ENCODE assay signal across 22 mouse cellular contexts in the genomic region with DNA sequence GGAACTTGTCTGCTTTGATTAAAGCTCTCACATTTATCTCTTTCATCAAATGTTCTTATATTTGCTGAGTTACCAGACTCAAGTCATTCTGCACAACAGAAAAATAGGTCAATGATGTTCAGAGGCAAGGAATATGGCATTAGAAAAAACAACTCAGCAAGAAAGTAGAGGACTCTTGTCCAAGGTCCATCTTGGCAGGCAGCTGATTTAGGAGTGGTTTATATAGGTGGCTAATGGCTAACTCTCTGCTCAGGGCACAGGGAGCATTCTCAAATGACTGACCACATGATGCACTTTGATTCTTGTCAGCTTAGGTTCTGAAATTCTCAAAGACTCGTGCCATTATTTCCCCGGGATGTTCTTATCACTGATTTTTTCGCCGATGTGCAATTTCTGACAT.
"Had no signal": no experiment of that assay in that cellular context is flagged by ENCODE, and none has a peak within 500 bp of the region (broad histone marks: within the 10 kb centered on the region; RNA-seq: fewer than 3 reads in every experiment).

No protein-coding gene starts in this region.

- H3K9me3 ChIP-seq: limb, embryonic 10.5 days; limb, embryonic 13.5 days; liver, embryonic 12.5 days; liver, embryonic 15.5 days; lung, embryonic 15.5 days; stomach, embryonic 15.5 days had no signal

- H3K36me3 ChIP-seq: limb, embryonic 10.5 days; limb, embryonic 13.5 days; liver, embryonic 12.5 days; liver, embryonic 15.5 days; lung, embryonic 15.5 days; midbrain, embryonic 12.5 days; midbrain, embryonic 15.5 days; neural tube, embryonic 13.5 days; stomach, embryonic 15.5 days had no signal

- H3K27me3 ChIP-seq: limb, embryonic 13.5 days; liver, embryonic 12.5 days; liver, embryonic 15.5 days; lung, embryonic 15.5 days; midbrain, embryonic 12.5 days; midbrain, embryonic 15.5 days; neural tube, embryonic 13.5 days; stomach, embryonic 15.5 days had no signal

- H3K27ac ChIP-seq: hindbrain, postnatal 0 days; layer of hippocampus, adult 2 months; limb, embryonic 10.5 days; limb, embryonic 13.5 days; liver, embryonic 12.5 days; liver, embryonic 15.5 days; lung, embryonic 15.5 days; midbrain, embryonic 12.5 days; midbrain, embryonic 15.5 days; neural tube, embryonic 13.5 days; stomach, embryonic 15.5 days had no signal

- H3K4me2 ChIP-seq: limb, embryonic 13.5 days; liver, embryonic 12.5 days; liver, embryonic 15.5 days; lung, embryonic 15.5 days; midbrain, embryonic 12.5 days; midbrain, embryonic 15.5 days; neural tube, embryonic 13.5 days; stomach, embryonic 15.5 days had no signal

- H3K4me1 ChIP-seq: limb, embryonic 10.5 days; limb, embryonic 13.5 days; liver, embryonic 12.5 days; liver, embryonic 15.5 days; lung, embryonic 15.5 days; midbrain, embryonic 12.5 days; stomach, embryonic 15.5 days had no signal

- ATAC-seq: hindbrain, postnatal 0 days; inflammation-experienced regulatory T-cells, adult 6 months; liver, embryonic 12.5 days; midbrain, embryonic 15.5 days had no signal

- DNase-seq: layer of hippocampus, adult 9-11 months; liver; lung, adult 18-20 months; lung, postnatal 14 days; lung, postnatal 4 days; retina, postnatal 1 day; right cerebral cortex, postnatal 25 days; spleen, adult 18-20 months; thymus, postnatal 25 days had no signal

- H3K4me3 ChIP-seq: layer of hippocampus, adult 2 months; limb, embryonic 10.5 days; limb, embryonic 13.5 days; liver, embryonic 12.5 days; liver, embryonic 15.5 days; lung, embryonic 15.5 days; midbrain, embryonic 12.5 days; midbrain, embryonic 15.5 days; myocyte; neural tube, embryonic 13.5 days; stomach, embryonic 15.5 days had no signal

- H3K9ac ChIP-seq: limb, embryonic 13.5 days; liver, embryonic 12.5 days; liver, embryonic 15.5 days; lung, embryonic 15.5 days; midbrain, embryonic 12.5 days; midbrain, embryonic 15.5 days; neural tube, embryonic 13.5 days; stomach, embryonic 15.5 days had no signal
